Mouse (Mus musculus) lung, postnatal 0 days (tissue): ENCODE measurements around the gene Nkd1. TPM values are rescaled to one million over a fixed set of nuclear protein-coding genes. Genes with fewer than 3 reads are reported as not detected.
A peak's percentile ranks its signal among the peaks of the same experiment; 100 is the strongest.

Experiments used
- ATAC-seq: fragments of 200-750 bp; cut with Nextera tagmentation; 2 replicates; pipeline ENCODE4 v1.8.0; 2017; ENCODE audit warnings: moderate library complexity
- DNase-seq: peaks from one replicate; pipeline ENCODE4 v3.0.0-alpha.2; 2016; ENCODE audit warnings: low spot score
- H3K27ac ChIP-seq: fragments of 300-500 bp; sonication (generic); 2 replicates; pipeline ENCODE4 v1.5.1; 2014; ENCODE audit warnings: antibody characterized with exemption, mild to moderate bottlenecking, low read length, mixed read lengths
- H3K27me3 ChIP-seq: fragments of 300-500 bp; sonication (generic); replicated peaks from 2 replicates; pipeline ENCODE4 v1.6.1; 2014; ENCODE audit warnings: low read length, mixed read lengths; ENCODE audit not compliant: insufficient read depth
- H3K36me3 ChIP-seq: fragments of 300-500 bp; sonication (generic); 2 replicates; pipeline ENCODE4 v1.6.1; 2014; ENCODE audit warnings: low read length, mixed read lengths; ENCODE audit not compliant: insufficient read depth
- H3K4me1 ChIP-seq: fragments of 300-500 bp; sonication (generic); 2 replicates; pipeline ENCODE4 v1.6.1; 2014; ENCODE audit warnings: antibody characterized with exemption, low read depth, low read length, mixed read lengths; ENCODE audit not compliant: insufficient read depth
- H3K4me2 ChIP-seq: fragments of 300-500 bp; sonication (generic); replicated peaks from 2 replicates; pipeline ENCODE4 v1.6.1; 2014; ENCODE audit warnings: low read depth, mild to moderate bottlenecking, low read length, moderate library complexity, mixed read lengths
- H3K4me3 ChIP-seq: fragments of 300-500 bp; sonication (generic); 2 replicates; pipeline ENCODE4 v1.5.1; 2014; ENCODE audit warnings: low read depth, low read length
- H3K9ac ChIP-seq: fragments of 300-500 bp; sonication (generic); replicated peaks from 2 replicates; pipeline ENCODE4 v1.6.1; 2014; ENCODE audit warnings: low read depth, mild to moderate bottlenecking
- H3K9me3 ChIP-seq: fragments of 300-500 bp; sonication (generic); 2 replicates; pipeline ENCODE4 v1.6.1; 2016; ENCODE audit warnings: low read length, mixed read lengths
- CTCF ChIP-seq: IDR thresholded peaks from 2 replicates; pipeline ENCODE4 v1.5.1; 2016; ENCODE audit warnings: antibody characterized with exemption, mild to moderate bottlenecking
- EP300 ChIP-seq: IDR thresholded peaks from 2 replicates; pipeline ENCODE4 v1.6.1; 2016; ENCODE audit warnings: antibody characterized with exemption, mild to moderate bottlenecking, control low read depth
- WGBS: fragments of 180-500 bp; shearing (Covaris S2); extraction: QIAGEN DNeasy Blood & Tissue Kit; methylation state at CpG from one replicate; pipeline ENCODE4 v1.1.7; 2014; 5-methylcytosine and 5-hydroxymethylcytosine counted together
- polyA plus RNA-seq: library from polyadenylated mRNA; unstranded; fragments of >200 nt; fragmentation: Nextera tagmentation; extraction: Ambion mirVana; gene quantifications from 2 replicates; pipeline ENCODE4 v1.2.1, GENCODE M21; 2015

Nkd1 gene
- polyA plus RNA-seq, 1 experiment from 2014 or later, result 123 TPM

DNA sequence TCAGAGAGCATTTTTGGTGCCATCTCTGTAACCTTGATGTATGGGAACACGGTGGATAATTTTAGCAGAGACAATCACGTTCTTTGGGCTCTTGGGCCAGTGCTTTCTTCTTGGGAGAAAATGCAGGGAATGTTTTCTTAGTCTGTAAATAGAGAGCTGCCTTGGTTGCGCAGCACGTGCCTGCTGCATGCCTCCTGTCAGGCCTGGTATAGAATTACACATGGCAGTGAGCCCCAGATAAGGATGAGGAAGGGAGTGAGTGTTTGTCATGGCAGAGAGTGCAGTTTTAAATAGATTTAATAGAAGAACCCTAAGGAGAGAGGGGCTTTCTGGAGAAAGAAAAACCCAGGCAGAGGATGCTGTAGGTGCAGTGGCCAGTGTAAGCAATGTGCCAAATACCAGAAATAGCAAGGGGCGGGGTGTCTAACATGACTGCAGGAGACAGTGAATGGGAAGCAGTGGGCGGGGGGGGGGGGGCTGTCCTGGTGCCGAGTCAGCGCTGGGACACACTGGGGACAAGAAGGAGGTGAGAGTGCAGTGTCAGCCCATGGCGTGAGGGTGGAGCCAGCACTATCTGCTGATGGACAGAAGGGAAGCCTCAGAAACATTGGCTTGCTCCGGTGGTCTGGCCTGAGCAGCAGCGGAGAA, 43.2 kb downstream of the Nkd1 start:
- Histone ChIP-seq H3K4me1 (peaks cover 49% of the 10 kb centered on the region), H3K4me2 (no peak overlapping the region), H3K27ac (peak overlapping the region; percentile 32; the same call in 1 of the 2 replicates), H3K36me3 (no peaks in the 10 kb centered on the region), H3K9me3 (no peaks in the 10 kb centered on the region), H3K27me3 (no peaks in the 10 kb centered on the region), H3K4me3 (no peak overlapping the region), H3K9ac (no peak overlapping the region)
- 19% methylated on average over 8 of the region's 11 CpGs for WGBS
- TF ChIP-seq EP300, result no peak
- TF ChIP-seq CTCF, result no peak
- peak; percentile 35 for DNase-seq
- 0 out of 2 replicates have a peak, but pooled peaks have one; percentile 7 for ATAC-seq

DNA sequence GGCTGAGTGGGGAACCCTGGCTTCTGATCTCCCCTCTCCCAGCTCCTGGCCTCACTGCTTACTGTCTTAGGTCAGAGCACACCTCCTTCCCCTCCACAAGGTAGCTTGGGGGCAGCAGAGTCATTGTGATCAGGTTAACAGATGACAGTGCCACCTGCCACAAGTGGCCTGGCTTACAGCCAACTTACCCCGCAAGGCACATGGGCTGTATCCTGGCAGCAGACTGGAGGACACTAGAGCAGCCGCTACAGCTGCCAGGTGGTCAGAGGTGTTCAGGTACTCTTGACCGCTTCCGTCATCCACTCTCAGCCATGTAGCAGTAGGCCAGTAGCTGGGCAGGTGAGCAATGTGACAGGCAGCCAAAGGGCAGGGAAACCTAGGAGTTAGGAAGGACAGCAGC, 45.0 kb downstream of the Nkd1 start:
- DNase-seq (peak; percentile 89), ATAC-seq (peak; percentile 88)
- Histone ChIP-seq H3K27ac (peak overlapping the region; percentile 52; the same call in 1 of the 2 replicates), H3K9ac (no peak overlapping the region), H3K27me3 (no peaks in the 10 kb centered on the region), H3K4me2 (no peak overlapping the region), H3K9me3 (no peaks in the 10 kb centered on the region), H3K4me3 (no peak overlapping the region), H3K4me1 (peaks cover 59% of the 10 kb centered on the region), H3K36me3 (no peaks in the 10 kb centered on the region)
- 51% methylated on average over 4 of the region's 4 CpGs for WGBS
- TF ChIP-seq EP300 (0 out of 2 replicates have a peak, but pooled peaks have one; percentile 10), CTCF (peak; percentile 42)

DNA sequence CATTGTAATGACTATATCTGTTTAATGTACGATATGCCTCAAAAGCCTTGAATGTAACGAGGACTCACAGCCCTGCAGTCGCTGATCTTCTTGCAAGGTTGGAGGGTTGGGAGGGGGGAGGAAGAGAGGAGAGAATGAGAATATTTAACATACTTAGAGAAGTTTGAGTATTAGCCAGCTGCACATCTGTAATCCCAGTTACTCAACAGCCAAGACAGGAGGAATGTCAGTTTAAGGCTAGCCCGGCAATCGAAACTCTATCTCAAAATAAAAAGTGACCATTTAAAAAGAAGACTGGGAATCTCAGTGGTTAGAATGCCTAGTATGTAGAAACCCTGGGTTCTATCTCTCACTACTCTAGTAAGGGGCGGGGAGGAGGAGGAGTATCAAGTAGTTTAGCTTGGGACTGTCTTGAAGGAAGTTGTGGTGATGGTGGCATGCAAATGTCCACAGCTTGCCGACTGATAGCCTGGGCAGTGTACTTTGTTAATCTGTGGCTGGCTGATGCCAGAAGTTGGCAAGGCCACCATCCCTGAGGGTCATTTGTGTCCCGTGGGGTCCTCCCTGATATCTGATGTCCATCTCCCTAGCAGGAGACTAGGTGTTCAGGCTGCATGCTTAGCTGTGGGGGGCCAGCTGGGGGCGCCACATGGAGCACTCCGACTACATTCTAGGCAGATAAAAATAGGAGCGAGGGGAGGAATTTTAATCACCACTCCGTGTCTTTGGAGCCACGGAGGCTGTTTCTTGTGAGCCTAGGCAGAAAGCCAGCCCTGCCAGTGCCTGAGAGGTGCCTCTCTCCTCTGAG, 46.4 kb downstream of the Nkd1 start:
- Histone ChIP-seq H3K9ac (no peak overlapping the region), H3K27ac (0 out of 2 replicates have a peak overlapping the region, but pooled peaks have one; percentile 12), H3K9me3 (no peaks in the 10 kb centered on the region), H3K36me3 (no peaks in the 10 kb centered on the region), H3K4me1 (peaks cover 62% of the 10 kb centered on the region), H3K27me3 (no peaks in the 10 kb centered on the region), H3K4me3 (no peak overlapping the region), H3K4me2 (no peak overlapping the region)
- TF ChIP-seq EP300 (no peak), CTCF (peak; percentile 60)
- DNase-seq (peak; percentile 63), ATAC-seq (no peak)
- 43% methylated on average over 13 of the region's 13 CpGs for WGBS

DNA sequence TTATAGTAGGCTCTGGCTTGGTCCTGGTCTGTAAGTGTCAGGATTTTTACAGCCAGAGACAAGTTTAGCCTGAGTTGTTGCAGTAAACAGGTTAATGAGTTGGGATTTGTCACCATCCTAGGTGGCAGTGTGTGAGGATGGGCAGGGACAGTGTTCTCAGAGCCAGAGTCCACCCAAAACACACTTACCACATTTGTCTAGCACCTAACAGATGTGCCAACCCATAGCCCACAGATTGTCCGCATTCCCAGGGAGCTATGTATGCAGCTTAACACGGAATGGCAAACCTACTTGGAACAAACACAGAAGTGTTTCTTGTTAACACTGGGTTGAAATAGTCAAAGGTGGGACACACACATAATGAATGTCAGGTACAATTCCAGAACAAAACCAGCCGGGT, 47.1 kb downstream of the Nkd1 start:
- Histone ChIP-seq H3K27ac (0 out of 2 replicates have a peak overlapping the region, but pooled peaks have one; percentile 12), H3K9me3 (no peaks in the 10 kb centered on the region), H3K36me3 (no peaks in the 10 kb centered on the region), H3K4me3 (no peak overlapping the region), H3K4me1 (peaks cover 66% of the 10 kb centered on the region), H3K27me3 (no peaks in the 10 kb centered on the region), H3K9ac (no peak overlapping the region), H3K4me2 (no peak overlapping the region)
- DNase-seq (no peak), ATAC-seq (no peak)
- no peak for TF ChIP-seq EP300
- TF ChIP-seq CTCF, result no peak
- 84% methylated on average over 3 of the region's 3 CpGs for WGBS

DNA sequence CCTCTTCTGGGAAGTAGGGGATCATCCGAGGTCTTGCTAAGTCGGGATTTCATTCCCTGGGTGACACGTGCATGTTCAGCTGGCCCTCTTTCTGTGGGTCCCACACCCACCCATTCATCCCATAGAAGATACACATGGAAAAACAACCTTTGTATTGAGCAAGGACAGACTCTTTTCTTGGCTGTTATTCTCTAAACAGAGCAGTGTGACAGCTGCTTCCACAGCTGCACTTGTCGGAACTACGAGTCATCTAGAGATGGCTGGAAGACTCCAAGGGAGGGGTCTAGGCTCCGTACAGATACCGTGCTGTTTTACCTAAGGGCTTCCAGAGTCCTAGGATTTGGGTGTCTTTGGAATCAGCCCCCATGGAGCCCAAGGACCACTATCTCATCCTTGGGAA, 48.2 kb downstream of the Nkd1 start:
- H3K9ac ChIP-seq, result no peak overlapping the region
- H3K27me3 ChIP-seq, result no peaks in the 10 kb centered on the region
- WGBS, result 53% methylated on average over 7 of the region's 7 CpGs
- H3K4me1 ChIP-seq, result peaks cover 70% of the 10 kb centered on the region
- H3K36me3 ChIP-seq, result 0 out of 2 replicates have a peak, but pooled peaks cover 4% of the 10 kb centered on the region
- H3K4me3 ChIP-seq, result no peak overlapping the region
- peak; percentile 36; the same call in 1 of the 2 replicates for TF ChIP-seq EP300
- no peak for TF ChIP-seq CTCF
- peak; percentile 33 for ATAC-seq
- H3K4me2 ChIP-seq, result no peak overlapping the region
- no peak overlapping the region for H3K27ac ChIP-seq
- H3K9me3 ChIP-seq, result no peaks in the 10 kb centered on the region
- peak; percentile 76 for DNase-seq

DNA sequence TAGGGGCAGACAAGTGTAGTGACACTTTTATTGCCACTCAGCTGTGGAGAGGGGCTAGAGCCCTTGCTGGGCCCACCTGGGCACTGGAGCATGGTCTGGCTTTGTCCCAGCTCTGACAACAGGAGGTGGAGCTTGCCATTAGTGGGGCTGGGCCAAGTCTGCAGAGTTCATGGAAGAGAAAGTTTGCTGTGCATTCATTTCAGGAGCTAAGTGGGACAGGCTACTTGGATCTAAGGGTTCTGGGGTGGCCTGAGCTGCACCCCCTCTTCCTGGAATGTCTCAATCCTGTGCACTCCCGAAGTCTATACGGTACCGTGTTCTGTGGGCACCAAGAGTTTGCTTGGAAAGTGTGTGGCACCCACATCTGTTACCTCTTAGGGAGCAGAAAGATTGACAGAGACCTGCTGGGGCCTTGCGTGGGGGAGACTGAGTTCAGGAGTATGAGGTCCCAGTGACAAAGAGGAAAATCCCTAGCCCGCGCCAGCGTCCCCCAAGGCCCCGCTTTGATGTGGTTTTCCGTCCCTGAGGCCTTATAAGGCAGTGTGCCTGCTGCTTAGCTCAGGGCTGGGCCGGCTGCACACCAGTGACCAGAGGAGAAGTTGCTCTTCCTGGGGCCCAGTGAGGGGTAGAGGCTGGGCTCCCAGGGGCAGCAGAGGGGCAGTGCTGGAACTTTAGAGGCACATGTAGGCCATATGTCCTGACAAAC, 49.3 kb downstream of the Nkd1 start:
- Histone ChIP-seq H3K4me2 (no peak overlapping the region), H3K9ac (no peak overlapping the region), H3K9me3 (no peaks in the 10 kb centered on the region), H3K4me1 (peaks cover 71% of the 10 kb centered on the region), H3K27ac (no peak overlapping the region), H3K36me3 (0 out of 2 replicates have a peak, but pooled peaks cover 8% of the 10 kb centered on the region), H3K4me3 (no peak overlapping the region), H3K27me3 (no peaks in the 10 kb centered on the region)
- WGBS, result 30% methylated on average over 10 of the region's 10 CpGs
- TF ChIP-seq CTCF (no peak), EP300 (no peak)
- ATAC-seq (0 out of 2 replicates have a peak, but pooled peaks have one; percentile 11), DNase-seq (peak; percentile 59)
